Mouse (Mus musculus): ENCODE results near the gene Pten.

GRCm38 (mm10) chr19:32826616-32827015, 69.3 kb downstream of the Pten start:
- no peak for TF ChIP-seq EP300 (IDR thresholded peaks at IDR 0.05)
- no peak for TF ChIP-seq CTCF (IDR thresholded peaks at IDR 0.05)
